Mouse (Mus musculus) erythroblast, adult 5-6 weeks (primary cell): ENCODE measurements around the gene Folr2. TPM values are rescaled to one million over a fixed set of nuclear protein-coding genes. Genes with fewer than 3 reads are reported as not detected.

Experiments used
- ATAC-seq: replicated peaks from 2 replicates; pipeline ENCODE4 v1.8.0; 2016; ENCODE audit warnings: moderate number of reproducible peaks, mild to moderate bottlenecking, moderate TSS enrichment, inconsistent platforms; ENCODE audit not compliant: poor library complexity, low FRiP score, severe bottlenecking
- total RNA-seq, 2 experiments: library from RNA; stranded (forward) in 1 of 2; stranded (reverse) in 1 of 2; fragments of 150-400 nt in 1 of 2; fragments of 200-764, 138-1000 nt in 1 of 2; gene quantifications; 2 replicates each; pipeline versions ENCODE4 v1.2.3 to v1.2.4; 2015 to 2017; ENCODE audit warnings: low replicate concordance in 2 of 2

Gene Folr2
- total RNA-seq, 2 experiments from 2014 or later, result not detected

- ATAC-seq, result peak; percentile 55
These were observed 11.5 kb upstream of the Folr2 start for GRCm38 (mm10) chr7:101868241-101869162.

DNA sequence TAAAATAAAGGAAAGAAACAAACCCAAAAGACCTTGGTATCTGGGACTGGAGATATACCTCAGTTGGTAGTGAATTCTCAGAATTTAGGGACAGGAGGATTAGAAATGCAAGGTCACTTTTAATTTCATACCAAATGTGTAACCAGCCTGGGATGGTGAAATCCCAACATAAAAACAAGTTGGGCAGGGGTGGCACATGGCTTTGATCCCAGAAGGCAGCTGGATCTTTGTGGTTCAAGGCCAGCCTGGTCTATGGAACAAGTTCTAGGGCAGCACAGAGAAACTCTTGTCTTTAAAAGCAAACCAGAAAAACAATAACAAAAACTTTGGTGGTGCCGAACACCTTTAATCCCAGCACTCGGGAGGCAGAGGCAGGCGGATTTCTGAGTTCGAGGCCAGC, 10.5 kb upstream of the Folr2 start:
- ATAC-seq, result no peak

- ATAC-seq, result no peak
These were observed 9.7 kb upstream of the Folr2 start for GRCm38 (mm10) chr7:101866491-101867265.

- ATAC-seq, result no peak
These were observed 6.4 kb upstream of the Folr2 start, which contains the start of gene Anapc15 for GRCm38 (mm10) chr7:101863415-101863814. TSS of gene Anapc15 (plus strand) at chr7:101863715.

DNA sequence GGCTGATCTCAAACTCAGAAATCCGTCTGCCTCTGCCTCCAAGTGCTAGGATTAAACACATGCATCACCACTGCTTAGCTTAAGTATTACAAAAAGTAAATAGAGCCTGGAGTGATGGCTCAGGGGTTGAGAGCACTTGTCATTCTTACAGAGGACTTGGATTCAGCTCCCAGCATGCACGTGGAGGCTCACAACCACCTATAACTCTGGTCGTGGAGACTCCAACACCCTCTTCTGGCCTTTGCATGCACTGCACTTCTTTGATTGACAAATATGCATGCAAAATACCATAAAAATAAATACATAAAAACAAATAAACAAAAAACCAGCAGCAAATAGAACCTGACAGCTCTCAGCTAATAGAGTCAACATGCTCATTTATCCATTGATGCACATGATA, 5.3 kb upstream of the Folr2 start:
- ATAC-seq, result no peak

DNA sequence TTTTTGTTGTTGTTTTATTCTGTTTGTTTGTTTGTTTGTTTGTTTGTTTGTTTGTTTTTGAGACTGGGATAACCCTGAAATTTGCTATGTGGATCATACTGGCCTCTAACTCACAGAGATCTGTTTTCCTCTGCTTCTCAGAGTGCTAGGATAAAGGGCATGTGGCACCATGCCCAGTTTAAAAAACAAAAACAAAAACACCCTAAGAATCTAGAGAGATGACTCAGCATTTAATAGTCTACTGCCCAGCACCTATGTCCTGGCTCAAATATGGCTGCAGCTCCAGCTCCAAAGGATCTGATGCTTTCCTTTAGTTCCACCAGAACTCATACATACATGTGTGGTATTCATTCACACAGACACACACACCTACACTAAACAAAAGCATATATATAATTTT, 4.0 kb upstream of the Folr2 start:
- ATAC-seq, result no peak

- no peak for ATAC-seq
These were observed 1.4 kb upstream of the Folr2 start for GRCm38 (mm10) chr7:101858362-101858761.

DNA sequence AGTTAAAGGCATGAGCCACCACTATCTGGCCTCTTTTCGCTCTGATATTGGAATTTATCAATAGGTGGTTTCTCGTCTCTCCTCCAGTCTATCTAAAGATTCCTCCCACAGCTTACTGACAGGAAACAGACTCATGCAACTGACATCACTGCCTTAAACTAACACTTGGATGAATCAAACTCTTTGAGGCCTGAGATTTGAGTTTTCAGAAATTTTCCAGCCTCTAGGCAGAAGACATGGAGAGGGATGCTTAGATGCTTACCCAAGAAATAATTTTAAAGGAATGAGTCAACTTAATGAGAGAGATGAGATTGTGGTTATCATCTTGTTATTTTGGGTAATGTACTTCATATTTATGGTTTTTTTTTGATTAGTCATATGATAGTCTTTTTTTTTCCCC, 3.2 kb downstream of the Folr2 start:
- ATAC-seq, result no peak

- no peak for ATAC-seq
These were observed 4.1 kb downstream of the Folr2 start for GRCm38 (mm10) chr7:101852846-101853245.

DNA sequence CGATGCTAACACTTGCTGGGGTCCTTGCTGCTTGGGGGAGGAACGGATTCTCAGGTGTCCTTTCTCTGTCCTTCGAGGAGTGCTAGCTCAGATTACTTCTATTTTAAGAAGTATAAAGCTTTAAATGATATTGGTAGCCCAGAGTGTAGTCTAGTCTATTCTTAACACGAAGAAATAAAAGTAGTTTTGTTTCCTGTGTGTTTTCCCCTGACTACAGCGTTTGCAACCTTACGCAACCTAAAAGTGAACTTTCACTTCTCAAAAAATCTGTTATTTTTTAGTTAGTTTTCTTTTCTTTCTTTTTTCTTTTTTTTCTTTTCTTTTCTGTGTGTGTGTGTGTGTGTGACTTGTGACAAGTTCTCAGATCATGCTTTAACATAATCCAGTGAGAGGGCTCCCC, 5.3 kb downstream of the Folr2 start:
- no peak for ATAC-seq

DNA sequence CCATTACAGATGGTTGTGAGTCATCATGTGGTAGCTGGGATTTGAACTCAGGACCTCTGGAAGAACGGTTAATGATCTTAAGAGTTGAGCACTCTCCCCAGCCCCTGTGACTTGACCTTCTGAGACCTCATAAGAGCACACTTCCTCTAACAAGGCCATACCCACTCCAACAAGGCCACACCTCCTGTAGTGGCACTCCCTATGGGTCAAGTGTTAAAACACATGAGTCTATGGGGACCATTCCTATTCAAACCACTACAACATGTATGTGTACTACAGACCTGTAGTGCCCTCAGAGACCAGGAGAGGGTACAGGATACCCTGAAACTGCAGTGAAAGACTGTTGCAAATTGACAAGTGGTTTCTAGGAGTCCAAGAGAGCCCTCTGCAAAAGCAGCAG, 9.1 kb downstream of the Folr2 start:
- ATAC-seq, result no peak

DNA sequence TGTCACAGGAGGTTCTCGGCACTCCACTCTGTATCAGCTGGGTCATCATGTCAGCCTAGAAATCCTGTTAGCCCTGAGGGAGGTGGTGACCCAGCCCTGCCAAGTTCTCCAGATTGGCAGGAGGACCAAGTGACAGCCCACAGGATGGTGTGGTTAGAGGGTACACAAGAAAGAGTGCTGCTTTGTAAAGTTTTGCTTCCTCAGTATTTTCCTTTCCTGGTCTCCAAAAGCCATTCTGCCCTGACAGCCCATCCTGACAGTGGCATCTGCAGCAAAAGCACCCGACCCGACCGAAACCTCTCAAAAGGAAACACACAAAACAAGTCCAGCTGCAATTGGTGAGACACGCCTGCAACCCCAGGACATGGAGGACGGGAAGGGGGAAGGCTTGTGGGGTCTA, 12.8 kb downstream of the Folr2 start:
- no peak for ATAC-seq

DNA sequence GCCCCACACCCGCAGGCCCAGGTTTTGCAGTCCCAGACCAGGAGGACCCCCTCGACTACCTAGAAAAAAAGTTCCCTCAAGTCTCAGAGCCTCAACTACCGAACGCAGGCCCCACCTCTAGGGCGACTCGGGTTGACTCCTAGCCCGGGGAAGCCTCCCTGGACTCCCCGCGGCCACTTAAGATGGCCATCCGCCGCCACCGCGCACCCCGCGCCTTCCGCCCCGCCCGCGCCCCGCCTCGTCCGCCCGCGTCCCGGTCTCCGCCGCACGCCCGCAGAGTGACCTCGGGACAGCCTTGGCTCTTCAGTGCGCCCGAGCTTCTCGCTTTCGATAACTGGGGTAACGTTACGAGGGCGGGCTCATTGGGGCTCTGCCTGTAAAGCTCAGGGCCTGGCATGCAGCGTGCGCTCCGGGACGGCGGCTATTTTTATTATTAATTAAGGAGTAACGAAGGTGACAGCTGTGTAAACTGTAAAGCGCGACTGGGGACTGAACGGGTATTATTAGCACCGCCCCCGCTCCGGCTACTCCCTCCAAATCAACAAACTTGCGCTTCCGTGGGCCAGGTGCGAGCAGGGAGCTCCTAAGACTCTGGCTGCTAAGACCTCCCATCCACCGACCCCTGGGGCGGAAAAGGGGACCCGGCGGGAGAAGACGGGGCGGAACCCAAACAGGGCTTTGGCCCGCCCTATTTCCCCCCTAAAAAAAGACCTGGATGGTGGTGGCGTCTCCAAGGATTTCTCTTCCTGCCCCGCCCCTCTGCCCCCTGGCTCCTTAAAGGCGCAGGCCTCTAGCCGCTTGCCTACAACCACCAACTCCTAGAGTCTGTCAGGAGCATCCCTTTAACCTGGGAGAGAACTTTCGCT, 19.2 kb downstream of the Folr2 start, which contains the start of gene Inppl1:
Gene Inppl1 (minus strand): TSS at position 624 of the 866 bp plus-strand sequence.
- ATAC-seq, result no peak

GRCm38 (mm10) chr7:101837154-101837605, 19.8 kb downstream of the Folr2 start:
- no peak for ATAC-seq

DNA sequence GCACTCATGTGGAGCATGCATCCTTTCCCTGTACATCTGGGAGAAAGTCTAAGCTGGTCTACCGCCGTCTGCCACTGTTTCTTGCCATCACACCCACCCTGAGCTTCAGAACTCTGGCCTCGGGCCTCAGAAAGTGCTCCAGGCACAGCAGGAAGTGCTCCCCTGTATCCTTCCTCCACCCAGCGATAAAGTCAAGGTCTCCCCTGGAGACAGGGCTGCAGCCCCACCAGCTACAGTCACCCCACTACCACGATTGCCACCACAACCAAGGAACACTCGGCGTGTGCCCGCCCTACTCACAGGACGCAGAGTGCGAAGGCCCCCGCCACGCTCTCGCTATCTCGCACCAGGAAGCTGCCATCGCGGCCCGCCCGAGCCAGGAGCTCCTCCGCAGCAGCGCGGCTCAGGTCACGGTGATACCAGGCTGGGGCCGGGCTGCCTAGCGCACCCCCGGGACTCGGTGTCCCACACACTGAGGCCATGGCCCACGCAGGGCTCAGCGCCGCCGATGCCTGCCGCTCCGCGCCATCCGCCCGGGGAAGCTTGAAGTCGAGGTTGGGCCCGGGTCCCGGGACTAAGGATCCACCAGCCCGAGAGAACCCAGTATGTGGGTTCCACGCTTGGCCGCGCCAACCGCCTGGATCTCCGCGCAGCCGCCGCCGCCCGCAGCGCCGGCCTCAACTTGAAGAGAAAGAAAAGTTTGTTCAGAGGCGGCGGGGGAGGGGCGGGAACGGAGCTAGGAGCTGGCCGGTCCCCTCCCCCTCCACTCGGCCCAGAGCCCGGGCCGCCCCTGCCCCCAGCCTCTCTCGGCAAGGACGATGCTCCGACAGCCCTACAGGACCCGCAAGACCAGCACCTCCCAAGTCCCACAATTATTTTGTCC, 20.5 kb downstream of the Folr2 start:
- ATAC-seq, result no peak

- ATAC-seq, result no peak
These were observed 21.4 kb downstream of the Folr2 start for GRCm38 (mm10) chr7:101835457-101836109.

- ATAC-seq, result no peak
These were observed 22.1 kb downstream of the Folr2 start for GRCm38 (mm10) chr7:101834903-101835302.

GRCm38 (mm10) chr7:101833916-101834584, 22.9 kb downstream of the Folr2 start:
- no peak for ATAC-seq
